Mouse (Mus musculus) liver, embryonic 16.5 days (tissue): ENCODE measurements at regions not wholly inside any gene's neighbourhood (a gene's known extent, or its start where the extent isn't known, plus 50 kb on each side); places are given as distances from the start of the nearest gene placed in this dataset.

Source experiments
- ATAC-seq: fragments of 200-750 bp; cut with Nextera tagmentation; 2 replicates; pipeline ENCODE4 v1.8.0; 2017; ENCODE audit warnings: low read depth, mild to moderate bottlenecking, moderate number of reproducible peaks, moderate library complexity
- H3K27ac ChIP-seq: fragments of 300-500 bp; sonication (generic); 2 replicates; pipeline ENCODE4 v1.5.1; 2014; ENCODE audit warnings: mild to moderate bottlenecking, low read length
- H3K27me3 ChIP-seq: fragments of 300-500 bp; sonication (generic); 2 replicates; pipeline ENCODE4 v1.6.1; 2014; ENCODE audit warnings: low read depth, low read length, mixed read lengths; ENCODE audit not compliant: control insufficient read depth, insufficient read depth
- H3K36me3 ChIP-seq: fragments of 300-500 bp; sonication (generic); 2 replicates; pipeline ENCODE4 v1.6.1; 2014; ENCODE audit warnings: mild to moderate bottlenecking; ENCODE audit not compliant: control insufficient read depth, insufficient read depth
- H3K4me1 ChIP-seq: fragments of 300-500 bp; sonication (generic); 2 replicates; pipeline ENCODE4 v1.6.1; 2014; ENCODE audit warnings: low read depth, low read length, mixed read lengths; ENCODE audit not compliant: control insufficient read depth
- H3K4me2 ChIP-seq: fragments of 300-500 bp; sonication (generic); 2 replicates; pipeline ENCODE4 v1.6.1; 2014; ENCODE audit warnings: low read depth, low read length, mixed read lengths
- H3K4me3 ChIP-seq: fragments of 300-500 bp; sonication (generic); 2 replicates; pipeline ENCODE4 v1.5.1; 2014; ENCODE audit warnings: low read depth, mild to moderate bottlenecking, low read length
- H3K9ac ChIP-seq: fragments of 300-500 bp; sonication (generic); 2 replicates; pipeline ENCODE4 v1.6.1; 2014; ENCODE audit warnings: low read depth, low read length
- H3K9me3 ChIP-seq: fragments of 300-500 bp; sonication (generic); replicated peaks from 2 replicates; pipeline ENCODE4 v1.6.1; 2016; ENCODE audit warnings: low read length; ENCODE audit not compliant: control insufficient read depth
- WGBS: fragments of 180-500 bp; shearing (Covaris S2); extraction: QIAGEN DNeasy Blood & Tissue Kit; methylation state at CpG from one replicate; pipeline ENCODE4 v1.1.7; 2014; ENCODE audit not compliant: insufficient replicate concordance; 5-methylcytosine and 5-hydroxymethylcytosine counted together

- WGBS, result 23% methylated on average over 7 of the region's 7 CpGs
- no peaks in the 10 kb centered on the region for H3K9me3 ChIP-seq
- no peak overlapping the region for H3K27ac ChIP-seq
- ATAC-seq, result no peak
- no peak overlapping the region for H3K9ac ChIP-seq
- no peak overlapping the region for H3K4me3 ChIP-seq
- no peaks in the 10 kb centered on the region for H3K4me1 ChIP-seq
- no peaks in the 10 kb centered on the region for H3K27me3 ChIP-seq
- no peaks in the 10 kb centered on the region for H3K36me3 ChIP-seq
- H3K4me2 ChIP-seq, result no peak overlapping the region
Measured at GRCm38 (mm10) chr12:56020954-56021514, 184.9 kb downstream of the Brms1l start.

- WGBS, result 31% methylated on average over 1 of the region's 1 CpGs
- Histone ChIP-seq H3K9me3 (no peaks in the 10 kb centered on the region), H3K4me1 (no peaks in the 10 kb centered on the region), H3K27me3 (no peaks in the 10 kb centered on the region), H3K4me2 (no peak overlapping the region), H3K9ac (no peak overlapping the region), H3K4me3 (no peak overlapping the region), H3K27ac (no peak overlapping the region), H3K36me3 (no peaks in the 10 kb centered on the region)
- no peak for ATAC-seq
Measured at GRCm38 (mm10) chr12:56020547-56020946, 184.4 kb downstream of the Brms1l start.

- no peaks in the 10 kb centered on the region for H3K27me3 ChIP-seq
Measured at GRCm38 (mm10) chr12:56009976-56010375, 173.9 kb downstream of the Brms1l start.

GRCm38 (mm10) chr12:56005846-56006245 is 169.7 kb downstream of the Brms1l start:
- no peak for ATAC-seq
- H3K36me3 ChIP-seq, result no peaks in the 10 kb centered on the region
- H3K9me3 ChIP-seq, result no peaks in the 10 kb centered on the region
- 58% methylated on average over 4 of the region's 4 CpGs for WGBS
- no peaks in the 10 kb centered on the region for H3K27me3 ChIP-seq
- no peak overlapping the region for H3K27ac ChIP-seq
- H3K4me3 ChIP-seq, result no peak overlapping the region
- no peaks in the 10 kb centered on the region for H3K4me1 ChIP-seq
- H3K4me2 ChIP-seq, result no peak overlapping the region
- H3K9ac ChIP-seq, result no peak overlapping the region

More at GRCm38 (mm10) chr12:56009976-56010375, 173.9 kb downstream of the Brms1l start:
- no peak overlapping the region for H3K27ac ChIP-seq
- no peaks in the 10 kb centered on the region for H3K4me1 ChIP-seq
- ATAC-seq, result no peak
- H3K4me2 ChIP-seq, result no peak overlapping the region
- WGBS, result 45% methylated on average over 4 of the region's 4 CpGs
- no peak overlapping the region for H3K9ac ChIP-seq
- H3K9me3 ChIP-seq, result no peaks in the 10 kb centered on the region
- H3K36me3 ChIP-seq, result no peaks in the 10 kb centered on the region
- no peak overlapping the region for H3K4me3 ChIP-seq

- ATAC-seq, result no peak
- no peaks in the 10 kb centered on the region for H3K4me1 ChIP-seq
- H3K4me2 ChIP-seq, result no peak overlapping the region
- no peaks in the 10 kb centered on the region for H3K27me3 ChIP-seq
- H3K4me3 ChIP-seq, result no peak overlapping the region
- WGBS, result 55% methylated on average over 6 of the region's 6 CpGs
- H3K9ac ChIP-seq, result no peak overlapping the region
- H3K9me3 ChIP-seq, result no peaks in the 10 kb centered on the region
- H3K36me3 ChIP-seq, result no peaks in the 10 kb centered on the region
- no peak overlapping the region for H3K27ac ChIP-seq
Measured at GRCm38 (mm10) chr12:56005321-56005720, 169.2 kb downstream of the Brms1l start.

GRCm38 (mm10) chr12:56004479-56004878 is 168.4 kb downstream of the Brms1l start:
- 46% methylated on average over 4 of the region's 4 CpGs for WGBS
- no peak for ATAC-seq
- Histone ChIP-seq H3K9me3 (no peaks in the 10 kb centered on the region), H3K27me3 (no peaks in the 10 kb centered on the region), H3K4me1 (no peaks in the 10 kb centered on the region), H3K4me2 (no peak overlapping the region), H3K27ac (no peak overlapping the region), H3K4me3 (no peak overlapping the region), H3K9ac (no peak overlapping the region), H3K36me3 (no peaks in the 10 kb centered on the region)

DNA sequence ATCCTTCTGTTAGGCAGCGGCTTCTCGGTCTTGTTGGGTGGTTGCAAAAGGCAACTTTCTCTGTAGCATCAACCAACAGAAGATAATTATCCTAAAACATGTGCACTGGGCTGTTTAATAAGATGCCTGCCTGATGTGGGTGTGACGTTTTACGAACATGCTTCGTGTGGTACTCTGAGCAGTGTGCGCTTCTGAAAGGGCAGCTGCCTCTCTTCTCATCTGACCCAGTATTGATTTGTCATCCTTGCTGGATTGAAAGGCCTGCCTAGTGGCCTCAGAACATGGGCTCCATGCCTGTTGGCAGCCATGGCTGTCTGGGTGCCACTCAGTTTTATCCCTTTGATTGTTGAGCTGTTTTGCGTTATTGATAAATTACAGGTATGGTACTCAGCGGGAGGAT is 167.4 kb downstream of the Brms1l start:
- ATAC-seq, result no peak
- Histone ChIP-seq H3K27ac (no peak overlapping the region), H3K4me3 (no peak overlapping the region), H3K4me2 (no peak overlapping the region), H3K4me1 (no peaks in the 10 kb centered on the region), H3K36me3 (no peaks in the 10 kb centered on the region), H3K9me3 (no peaks in the 10 kb centered on the region), H3K27me3 (no peaks in the 10 kb centered on the region), H3K9ac (no peak overlapping the region)
- WGBS, result 74% methylated on average over 8 of the region's 8 CpGs

DNA sequence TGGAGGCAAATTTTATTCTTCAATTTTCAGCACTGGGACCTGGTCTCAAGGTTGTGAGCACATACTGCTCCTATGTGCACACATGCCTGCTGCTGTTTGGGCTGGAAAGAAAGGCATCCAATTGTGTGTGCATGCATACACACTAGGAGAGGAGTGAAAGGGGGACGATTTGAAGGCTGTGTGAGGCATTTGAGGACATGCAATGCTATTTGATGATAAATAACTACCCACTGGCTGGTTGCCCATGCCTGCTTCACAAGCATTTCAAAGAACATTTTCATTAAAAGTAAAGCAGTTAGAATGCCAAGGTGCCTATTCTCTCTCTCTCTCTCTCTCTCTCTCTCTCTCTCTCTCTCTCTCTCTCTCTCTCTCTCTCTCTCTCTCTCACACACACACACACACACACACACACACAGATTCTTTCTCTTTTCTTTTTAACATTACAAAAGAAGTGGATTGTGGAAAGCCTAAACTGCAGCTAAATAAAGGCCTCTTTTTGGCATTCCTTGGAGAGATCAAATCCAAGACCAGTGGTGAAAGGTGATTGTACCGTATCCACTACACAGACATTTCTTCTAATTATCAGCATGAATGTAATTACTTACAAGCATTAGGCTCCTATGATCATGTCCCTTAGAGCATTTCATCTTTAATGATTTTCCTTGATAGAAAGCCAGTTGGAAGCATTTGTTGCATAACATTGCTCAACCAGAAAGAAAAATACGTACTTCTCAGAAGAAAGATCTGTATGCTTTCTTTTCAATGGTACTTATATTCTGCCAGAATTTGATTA is 160.7 kb downstream of the Brms1l start:
- Histone ChIP-seq H3K27ac (no peak overlapping the region), H3K27me3 (no peaks in the 10 kb centered on the region), H3K36me3 (no peaks in the 10 kb centered on the region), H3K9me3 (no peaks in the 10 kb centered on the region), H3K9ac (no peak overlapping the region), H3K4me1 (no peaks in the 10 kb centered on the region), H3K4me3 (no peak overlapping the region), H3K4me2 (no peak overlapping the region)
- 56% methylated on average over 3 of the region's 3 CpGs for WGBS
- ATAC-seq, result no peak

DNA sequence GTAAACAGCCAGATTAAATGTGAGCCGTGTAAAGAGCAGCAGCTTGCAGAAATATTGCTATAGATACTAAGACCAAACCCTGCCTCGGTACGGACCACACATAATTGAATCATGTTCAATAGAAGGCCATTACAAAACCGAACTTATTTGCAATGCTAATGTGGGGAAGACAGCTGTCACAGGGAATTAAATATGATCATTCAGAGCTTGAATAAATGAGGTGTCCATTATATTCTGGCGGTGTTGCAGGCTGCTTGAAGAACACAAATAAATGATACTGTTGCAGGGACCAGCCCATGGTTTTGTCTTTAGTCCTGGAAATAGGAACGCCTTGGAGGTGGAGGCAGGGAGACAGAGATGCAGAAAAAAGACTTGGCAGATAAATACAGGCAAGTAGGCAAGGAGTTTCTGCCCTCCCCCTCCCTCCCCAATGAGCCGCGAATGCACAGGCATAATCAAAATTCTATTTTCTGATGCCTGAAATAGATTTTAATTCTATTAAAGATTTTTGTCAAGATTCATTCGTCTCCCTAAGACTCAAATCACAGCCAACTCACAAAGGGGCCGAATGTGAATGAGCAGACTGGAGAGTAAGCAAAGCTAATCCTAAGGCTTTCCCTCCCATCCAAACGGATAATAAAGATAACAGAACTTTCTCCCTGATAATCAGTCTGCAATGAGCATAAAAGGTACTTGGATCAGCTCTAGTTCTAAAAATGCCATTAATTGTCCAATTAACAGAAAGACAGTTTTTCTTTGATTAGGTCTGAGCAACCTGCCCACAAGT is 147.6 kb downstream of the Brms1l start:
- Histone ChIP-seq H3K36me3 (no peaks in the 10 kb centered on the region), H3K9me3 (no peaks in the 10 kb centered on the region), H3K4me1 (no peaks in the 10 kb centered on the region), H3K9ac (no peak overlapping the region), H3K27ac (no peak overlapping the region), H3K4me2 (no peak overlapping the region), H3K27me3 (no peaks in the 10 kb centered on the region), H3K4me3 (no peak overlapping the region)
- no peak for ATAC-seq
- WGBS, result 56% methylated on average over 11 of the region's 11 CpGs
